Mouse (Mus musculus) heart, postnatal 4 days (tissue): ENCODE results near the gene Akap9. TPM values are rescaled to one million over a fixed set of nuclear protein-coding genes. Genes with fewer than 3 reads are reported as not detected.
A peak's percentile ranks its signal among the peaks of the same experiment; 100 is the strongest.
"Not testable (repeated sequence)": the region's sequence is repeated elsewhere in the genome, so short reads cannot be mapped to it uniquely, and the experiment has no call there.

ENCODE experiments used
- DNase-seq: peaks from one replicate; pipeline ENCODE4 v3.0.0; 2021
- total RNA-seq, 2 experiments: library from RNA; stranded (reverse); gene quantifications; 2 replicates each; pipeline ENCODE4 v1.2.3; 2021

Gene Akap9
- total RNA-seq, 2 experiments from 2014 or later, result 49.3 to 49.6 TPM

- no peak for DNase-seq
Measured at GRCm38 (mm10) chr5:3970936-3971335, 43.1 kb downstream of the Akap9 start.

- no peak for DNase-seq
Measured at GRCm38 (mm10) chr5:3973764-3974163, 45.9 kb downstream of the Akap9 start.

GRCm38 (mm10) chr5:3974896-3975295, 47.0 kb downstream of the Akap9 start:
- DNase-seq, result no peak

GRCm38 (mm10) chr5:3976111-3976510, 48.3 kb downstream of the Akap9 start:
- no peak for DNase-seq

- no peak for DNase-seq
Measured at GRCm38 (mm10) chr5:3977904-3978303, 50.0 kb downstream of the Akap9 start.

GRCm38 (mm10) chr5:3989608-3990007, 61.8 kb downstream of the Akap9 start:
- DNase-seq, result no peak

- no peak for DNase-seq
Measured at GRCm38 (mm10) chr5:3990499-3990898, 62.6 kb downstream of the Akap9 start.

GRCm38 (mm10) chr5:4004531-4005469, 76.9 kb downstream of the Akap9 start:
- no peak for DNase-seq

- DNase-seq, result no peak
Measured at GRCm38 (mm10) chr5:4006606-4007005, 78.8 kb downstream of the Akap9 start.

- DNase-seq, result no peak
Measured at GRCm38 (mm10) chr5:4008266-4008665, 80.4 kb downstream of the Akap9 start.

- no peak for DNase-seq
Measured at GRCm38 (mm10) chr5:4009540-4009939, 81.7 kb downstream of the Akap9 start.

GRCm38 (mm10) chr5:4017646-4018045, 89.8 kb downstream of the Akap9 start:
- DNase-seq, result not testable (repeated sequence)

GRCm38 (mm10) chr5:4019377-4019776, 91.5 kb downstream of the Akap9 start:
- DNase-seq, result no peak

- DNase-seq, result no peak
Measured at GRCm38 (mm10) chr5:4020018-4020417, 92.2 kb downstream of the Akap9 start.

- no peak for DNase-seq
Measured at GRCm38 (mm10) chr5:4023186-4023585, 95.3 kb downstream of the Akap9 start.

- DNase-seq, result peak; percentile 44
Measured at GRCm38 (mm10) chr5:4023742-4024681, 96.2 kb downstream of the Akap9 start.

- no peak for DNase-seq
Measured at GRCm38 (mm10) chr5:4024727-4025126, 96.9 kb downstream of the Akap9 start.

- DNase-seq, result not testable (repeated sequence)
Measured at GRCm38 (mm10) chr5:4026336-4026735, 98.5 kb downstream of the Akap9 start.

GRCm38 (mm10) chr5:4028486-4029173, 100.8 kb downstream of the Akap9 start:
- no peak for DNase-seq

GRCm38 (mm10) chr5:4031846-4032245, 104.0 kb downstream of the Akap9 start:
- no peak for DNase-seq

- DNase-seq, result no peak
Measured at GRCm38 (mm10) chr5:4036686-4037085, 108.8 kb downstream of the Akap9 start.

- no peak for DNase-seq
Measured at GRCm38 (mm10) chr5:4039351-4039750, 111.5 kb downstream of the Akap9 start.
